Mouse (Mus musculus) cerebellum, adult 2 months (tissue): Measurements from ENCODE around the gene Nxn.

Experiments
- CTCF ChIP-seq: fragments of 200-500 bp; IDR thresholded peaks from 2 replicates; pipeline ENCODE4 v1.5.1; 2011; ENCODE audit warnings: low read depth, mild to moderate bottlenecking, control low read depth, low read length, moderate library complexity, borderline replicate concordance; ENCODE audit not compliant: insufficient read depth
- POLR2A ChIP-seq: fragments of 200-500 bp; IDR thresholded peaks from 2 replicates; pipeline ENCODE4 v1.6.1; 2011; ENCODE audit warnings: low read length, control low read depth, borderline replicate concordance; ENCODE audit not compliant: insufficient read depth

GRCm38 (mm10) chr11:76256129-76256528 lies 142.8 kb downstream of the Nxn start:
- TF ChIP-seq CTCF: no peak
- TF ChIP-seq POLR2A: no peak
